Mouse (Mus musculus) megakaryocyte, adult 5-6 weeks (primary cell): ENCODE results near the gene Erap1. TPM values are rescaled to one million over a fixed set of nuclear protein-coding genes. Genes with fewer than 3 reads are reported as not detected.

Source experiments
- total RNA-seq, 2 experiments: library from RNA; stranded (forward) in 1 of 2; stranded (reverse) in 1 of 2; fragments of 153-499, 151-499 nt in 1 of 2; fragments of 221-1000, 200-1000 nt in 1 of 2; gene quantifications; 2 replicates each; pipeline versions ENCODE4 v1.2.3 to v1.2.4; 2015 to 2017

Erap1 gene
- total RNA-seq, 2 experiments from 2014 or later: 76.1 to 123 TPM

Other genes with a start within 250 kb of the Erap1 start
- 1.5 and 2.6 TPM in 2 replicates for gene Zfp72, start 248.7 kb upstream of the Erap1 start, total RNA-seq (2015)
- 0.53 and 1.7 TPM in 2 replicates for gene Zfp72, start 248.7 kb upstream of the Erap1 start, total RNA-seq (2017)
- 154 and 174 TPM in 2 replicates for gene Ftl1-ps1, start 239.9 kb upstream of the Erap1 start, total RNA-seq (2015)
- 32.7 and 33.9 TPM in 2 replicates for gene Ftl1-ps1, start 239.9 kb upstream of the Erap1 start, total RNA-seq (2017)
- gene Zfp825, start 145.6 kb upstream of the Erap1 start, total RNA-seq (2015): 21.2 and 28.7 TPM in 2 replicates
- gene Zfp825, start 145.6 kb upstream of the Erap1 start, total RNA-seq (2017): 8.4 and 12.4 TPM in 2 replicates
- 122 and 125 TPM in 2 replicates for gene Cast, start 169.2 kb downstream of the Erap1 start, total RNA-seq (2015)
- gene Cast, start 169.2 kb downstream of the Erap1 start, total RNA-seq (2017): 223 and 224 TPM in 2 replicates